Mouse (Mus musculus) neutrophil, adult 5-6 weeks (primary cell): ENCODE data around the gene Rad9b. TPM values are rescaled to one million over a fixed set of nuclear protein-coding genes. Genes with fewer than 3 reads are reported as not detected.

Source experiments
- ATAC-seq: fragments of 151-379, 151-347 bp; 2 replicates; pipeline ENCODE4 v1.8.0; 2017; ENCODE audit warnings: mild to moderate bottlenecking, moderate TSS enrichment; ENCODE audit not compliant: insufficient number of reproducible peaks, poor library complexity, low FRiP score, severe bottlenecking; ENCODE audit errors: extremely low read depth
- total RNA-seq: library from RNA; stranded (forward); fragments of 200-1000 nt; gene quantifications from 2 replicates; pipeline ENCODE4 v1.2.3, GENCODE M21; 2017

The Rad9b gene
- total RNA-seq, result 13.3 and 14.2 TPM in 2 replicates

DNA sequence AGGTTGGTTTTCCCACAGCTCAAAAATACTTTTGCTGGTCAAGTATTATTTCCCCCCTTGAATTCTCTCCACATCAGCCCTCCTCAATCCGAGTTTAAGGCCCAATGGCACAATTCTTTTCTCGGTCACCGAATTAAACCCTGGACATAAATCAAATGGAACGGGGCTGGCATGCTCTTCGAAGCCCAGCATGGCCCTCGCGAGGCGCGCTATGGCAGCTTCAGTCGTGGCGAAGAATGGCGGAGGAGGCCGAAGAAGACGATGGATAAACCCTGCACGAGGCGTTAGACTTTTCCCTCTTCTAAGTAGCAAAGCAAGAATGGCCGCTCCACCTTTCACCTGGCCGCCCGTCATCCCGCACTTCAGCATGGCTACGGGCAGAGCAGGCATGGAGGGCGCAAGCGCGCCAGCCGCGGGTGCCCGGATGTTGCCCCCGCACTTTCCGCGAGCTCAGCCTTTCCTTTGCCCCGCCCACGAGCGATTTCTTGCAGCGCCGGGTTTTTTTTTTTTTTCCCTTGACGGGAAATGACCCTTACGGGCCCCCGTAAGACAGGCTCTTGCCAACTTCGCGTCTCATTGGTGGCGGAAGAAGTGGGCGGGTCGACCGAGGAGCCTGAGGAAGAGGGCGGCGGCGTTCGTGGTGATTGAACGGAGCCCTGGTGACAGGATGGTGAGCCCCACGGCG lies at the start of gene Rad9b, which contains the start of gene Vps29:
Rad9b (minus strand) TSS at position 427 of the 685 bp plus-strand sequence.
Vps29 (plus strand) TSS at position 563 of the 685 bp plus-strand sequence.
- ATAC-seq, result peak; percentile 97

DNA sequence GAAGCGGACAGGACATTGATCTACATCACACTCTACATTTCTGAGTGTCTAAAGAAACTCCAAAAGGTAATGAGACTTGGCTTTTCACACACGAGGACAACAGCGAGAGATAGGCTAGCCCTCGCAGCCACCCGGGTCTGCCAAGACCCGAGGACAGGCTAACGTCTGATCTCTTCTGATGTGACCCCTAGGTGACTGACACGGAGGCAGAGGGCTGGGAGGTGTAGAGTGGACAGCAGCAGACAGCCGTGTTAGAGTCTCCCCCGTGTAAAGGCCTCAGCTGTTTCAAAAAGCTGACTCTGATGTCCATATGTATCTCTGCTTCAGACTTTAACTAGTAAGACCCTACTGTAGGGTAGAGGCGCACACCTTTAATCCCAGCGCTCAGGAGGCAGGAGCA lies 49.3 kb upstream of the Rad9b start:
- no peak for ATAC-seq

DNA sequence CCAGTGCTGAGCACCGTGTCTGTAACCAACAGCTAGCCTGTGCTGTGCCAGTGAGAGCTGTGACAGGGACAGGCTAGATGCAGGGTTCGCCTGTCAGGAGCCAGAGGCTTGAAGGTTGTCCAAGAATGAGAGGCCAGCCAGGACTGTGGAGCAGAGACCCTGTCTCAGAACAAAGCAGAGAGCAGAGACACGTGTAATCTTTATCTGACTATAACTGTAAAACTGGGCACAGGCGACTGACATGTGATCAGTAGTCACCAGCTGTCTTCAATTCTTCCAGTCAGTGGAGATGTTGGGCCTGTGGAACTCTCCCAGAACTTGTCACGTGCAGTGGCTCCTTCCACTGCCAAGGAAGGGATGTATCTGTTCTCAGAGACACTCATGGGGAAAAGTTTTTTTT lies 48.7 kb upstream of the Rad9b start:
- ATAC-seq, result no peak

DNA sequence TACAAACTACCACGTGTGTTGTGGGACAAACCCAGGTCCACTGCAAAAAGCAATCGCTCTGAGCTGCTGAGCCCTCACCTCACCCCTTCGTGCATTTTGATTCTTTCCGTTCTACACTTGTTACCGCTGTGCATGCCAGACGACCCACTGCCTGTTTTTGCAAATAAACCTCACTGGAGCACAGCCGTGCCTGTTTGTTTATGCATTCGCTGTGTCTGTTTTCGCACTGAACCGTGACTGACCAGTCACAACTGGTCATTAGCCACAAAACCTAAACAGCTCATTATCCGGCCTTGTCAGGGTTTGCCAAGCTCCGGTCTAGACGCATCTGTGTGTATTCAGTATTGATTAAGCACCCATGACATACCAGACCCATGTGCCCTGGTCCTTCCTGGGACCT lies 48.1 kb upstream of the Rad9b start:
- no peak for ATAC-seq

DNA sequence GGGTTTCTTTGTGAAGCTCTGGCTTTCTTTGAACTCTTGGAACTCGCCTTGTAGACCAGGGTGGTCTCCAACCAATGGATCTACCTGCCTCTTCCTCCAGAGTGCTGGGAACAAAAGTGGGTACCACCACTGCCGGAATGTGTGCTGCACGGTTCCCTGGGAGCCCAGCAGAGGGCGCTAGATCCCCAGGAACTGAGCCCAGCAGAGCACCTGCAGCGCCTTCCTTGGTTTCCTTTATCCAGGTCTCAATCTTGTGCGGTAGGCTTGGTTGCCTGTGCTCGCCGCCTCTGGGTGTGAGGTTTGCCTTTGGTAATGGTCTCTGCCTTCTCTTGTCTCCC lies 47.2 kb upstream of the Rad9b start:
- peak; percentile 37; the same call in 1 of the 2 replicates for ATAC-seq

DNA sequence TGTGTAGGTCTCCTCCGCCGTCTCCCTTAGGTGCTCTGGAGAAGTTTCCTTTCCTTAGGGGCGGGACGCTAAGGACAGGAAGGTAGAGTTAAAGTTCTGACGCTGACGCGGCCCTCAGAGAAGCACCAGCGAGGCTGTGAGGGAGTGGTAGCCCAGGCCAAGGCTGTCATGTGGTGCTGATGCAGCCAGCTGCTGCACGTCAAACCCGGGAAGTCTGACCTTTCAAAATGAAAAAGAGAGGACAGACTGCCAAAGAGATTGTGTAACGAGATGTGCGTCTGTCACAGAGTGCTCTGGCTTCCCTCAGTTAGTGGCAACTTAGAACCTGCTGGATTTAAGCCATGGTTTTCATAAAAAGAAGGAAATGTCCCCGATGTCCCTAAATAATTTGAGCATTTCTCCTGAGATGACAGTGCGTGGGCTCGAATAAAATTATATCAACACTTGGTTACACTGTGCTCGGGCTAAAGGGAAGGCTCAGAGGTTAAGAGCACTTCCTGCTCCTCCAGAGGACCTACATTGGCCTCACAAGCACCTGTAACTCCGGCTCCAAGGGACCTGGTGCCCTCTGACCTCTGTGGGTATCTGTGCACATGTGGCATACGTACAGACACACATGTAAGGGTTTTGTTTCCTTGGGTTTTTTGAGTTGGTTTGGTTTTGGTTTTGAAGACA lies 46.7 kb upstream of the Rad9b start:
- ATAC-seq, result no peak

DNA sequence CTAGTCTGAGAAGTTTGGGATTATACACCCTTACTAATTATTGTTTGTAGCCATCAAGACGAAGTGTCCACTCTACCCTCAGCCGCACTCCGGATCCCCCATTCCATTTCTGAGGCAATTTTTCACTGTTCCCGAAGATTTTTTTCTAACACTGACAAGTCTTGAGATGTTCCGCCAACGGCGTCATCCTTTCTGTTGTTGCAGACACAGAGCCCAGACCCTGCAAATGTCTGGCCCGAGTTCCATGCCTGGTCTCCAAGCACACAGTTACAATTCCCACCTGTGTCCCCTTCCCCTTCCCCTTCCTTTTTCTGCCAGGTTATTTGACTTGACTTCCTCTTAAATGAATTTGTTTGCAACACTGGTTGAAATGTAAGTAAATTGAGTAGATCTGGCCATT lies 45.8 kb upstream of the Rad9b start:
- no peak for ATAC-seq

DNA sequence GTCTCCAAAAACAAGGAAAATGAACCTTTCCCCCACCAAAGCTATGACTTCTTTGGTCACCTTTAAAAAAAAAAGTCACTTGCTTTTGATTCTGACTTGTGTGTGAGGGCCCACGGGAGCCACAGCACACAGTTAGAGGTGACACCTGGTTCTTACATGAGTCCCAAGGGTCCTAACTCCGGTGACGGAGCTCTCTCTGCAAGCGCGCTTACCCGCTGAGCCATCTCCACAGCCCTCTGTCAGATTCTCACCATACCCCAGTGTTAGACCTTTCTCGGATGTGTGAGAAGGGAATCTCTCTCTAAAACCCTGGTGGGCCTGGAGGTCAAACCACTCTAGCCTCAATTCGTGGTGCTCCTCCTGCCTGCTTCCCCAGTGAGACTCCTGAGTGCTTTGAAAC lies 43.5 kb upstream of the Rad9b start:
- ATAC-seq, result peak; percentile 28; the same call in 1 of the 2 replicates

DNA sequence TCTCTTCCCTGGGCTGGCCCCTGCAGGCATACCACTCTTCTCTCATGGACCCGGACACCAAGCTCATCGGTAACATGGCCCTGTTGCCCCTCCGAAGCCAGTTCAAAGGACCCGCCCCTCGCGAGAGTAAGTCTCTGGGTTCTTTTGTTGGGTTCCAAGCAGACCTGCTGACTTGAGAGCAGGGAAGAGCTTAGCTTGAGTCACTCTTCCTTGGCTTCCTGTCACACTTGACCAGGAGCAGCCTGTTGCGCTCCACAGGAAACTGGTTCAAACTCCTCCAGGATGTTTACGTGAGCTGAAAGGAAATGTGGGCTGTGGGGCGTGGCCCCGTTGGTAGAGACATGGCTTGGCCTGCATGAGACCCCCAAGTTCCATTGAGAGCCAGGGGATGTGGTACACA lies 42.8 kb upstream of the Rad9b start:
- ATAC-seq, result no peak

DNA sequence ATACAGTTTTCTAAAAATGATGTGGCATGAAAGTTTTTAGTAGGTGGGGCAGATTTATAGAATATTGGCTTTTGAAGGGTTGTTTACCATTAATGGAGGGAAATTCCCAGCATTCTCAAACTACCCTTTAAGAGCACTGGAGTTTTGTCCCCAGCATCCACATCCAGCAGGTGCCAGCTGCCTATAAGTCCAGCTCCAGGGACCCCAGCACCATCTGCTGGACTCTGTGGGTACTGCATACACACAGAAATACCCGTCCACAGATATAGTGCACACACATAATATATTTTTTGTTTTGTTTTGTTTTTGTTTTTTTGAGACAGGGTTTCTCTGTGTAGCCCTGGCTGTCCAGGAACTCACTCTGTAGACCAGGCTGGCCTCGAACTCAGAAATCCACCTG lies 39.9 kb upstream of the Rad9b start:
- ATAC-seq, result peak; percentile 62; the same call in 1 of the 2 replicates

DNA sequence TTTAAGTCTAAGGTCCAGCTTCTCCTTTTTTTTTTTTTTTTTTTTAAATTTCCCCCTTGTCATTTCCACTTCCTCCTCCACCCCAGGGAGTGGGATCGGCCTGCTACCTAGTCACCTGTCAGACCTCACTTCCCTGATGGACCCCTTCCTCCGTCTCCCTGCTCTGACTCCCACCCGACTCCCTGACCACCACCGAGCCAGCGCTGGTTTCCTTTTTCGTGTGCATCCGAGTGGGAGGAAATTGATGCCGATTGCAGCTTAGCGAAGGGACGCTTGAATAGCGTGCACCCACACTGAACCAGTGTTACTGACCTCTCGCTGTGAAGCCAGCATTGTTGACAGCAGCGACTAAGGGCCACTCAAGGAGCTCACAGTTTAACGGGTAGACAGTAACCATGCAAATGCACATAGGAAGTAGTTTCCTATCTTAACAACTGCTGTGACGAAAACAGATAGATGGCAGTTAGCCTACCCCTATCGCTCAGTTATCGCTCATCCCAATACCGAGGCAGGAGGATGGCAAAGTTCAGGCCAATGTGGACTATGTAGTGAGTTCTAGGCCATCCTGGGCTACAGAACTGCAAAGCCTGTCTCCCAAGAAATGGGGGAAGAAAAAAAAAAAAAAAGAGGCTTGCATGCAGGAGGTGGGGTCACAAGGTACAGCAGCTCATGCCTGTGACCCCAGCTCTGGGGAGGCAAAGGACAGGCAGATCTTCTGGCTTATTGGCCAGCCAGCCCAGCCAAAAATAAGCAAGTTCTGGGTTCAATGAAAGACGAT lies 38.4 kb upstream of the Rad9b start:
- peak; percentile 33; the same call in 1 of the 2 replicates for ATAC-seq

DNA sequence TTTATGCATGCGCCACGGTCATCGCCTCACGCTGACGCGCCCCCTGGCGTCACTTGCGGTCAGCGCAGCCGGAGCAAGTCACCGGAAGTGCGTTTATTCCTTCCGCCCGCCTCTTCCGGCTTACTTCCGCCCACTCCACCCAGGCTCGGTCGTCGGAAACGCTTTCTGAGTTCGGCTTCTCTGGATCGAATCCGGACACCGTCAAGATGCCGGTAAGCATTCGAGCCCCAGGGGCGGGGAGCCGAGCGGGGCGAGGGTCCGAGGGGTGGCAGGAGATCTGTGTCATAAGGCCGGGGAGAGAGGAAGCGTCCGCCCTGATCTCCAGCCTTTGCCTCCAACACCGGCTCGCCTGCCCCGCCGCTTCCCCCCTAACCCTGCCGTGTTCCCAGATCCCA lies 37.8 kb upstream of the Rad9b start, which contains the start of gene Arpc3:
Arpc3 (plus strand) TSS at position 93 of the 395 bp plus-strand sequence.
- peak; percentile 95 for ATAC-seq

DNA sequence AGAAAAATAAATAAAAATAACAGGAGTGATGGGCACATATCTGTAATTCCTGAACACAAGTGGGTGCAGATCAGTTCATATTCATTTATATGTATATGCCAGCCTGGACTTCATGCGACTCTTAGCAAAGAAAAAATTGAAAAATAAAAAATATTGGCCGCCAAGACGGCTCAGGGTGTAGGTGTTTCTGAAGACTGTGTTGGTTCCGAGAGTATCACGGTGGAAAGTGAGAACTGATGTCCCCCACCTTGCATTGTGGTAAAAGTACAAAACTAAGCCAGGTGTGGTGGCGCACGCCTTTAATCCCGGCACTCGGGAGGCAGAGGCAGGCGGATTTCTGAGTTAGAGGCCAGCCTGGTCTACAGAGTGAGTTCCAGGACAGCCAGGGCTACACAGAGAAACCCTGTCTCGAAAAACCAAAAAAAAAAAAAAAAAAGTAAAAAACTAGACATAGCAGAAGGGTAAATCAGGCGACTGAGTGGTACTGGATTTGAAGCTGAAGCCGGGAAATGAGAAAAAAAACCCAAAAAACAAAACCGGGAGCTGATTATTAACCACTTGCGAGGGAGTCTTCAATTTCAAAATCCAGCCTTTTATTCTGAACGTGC lies 37.2 kb upstream of the Rad9b start:
- no peak for ATAC-seq

DNA sequence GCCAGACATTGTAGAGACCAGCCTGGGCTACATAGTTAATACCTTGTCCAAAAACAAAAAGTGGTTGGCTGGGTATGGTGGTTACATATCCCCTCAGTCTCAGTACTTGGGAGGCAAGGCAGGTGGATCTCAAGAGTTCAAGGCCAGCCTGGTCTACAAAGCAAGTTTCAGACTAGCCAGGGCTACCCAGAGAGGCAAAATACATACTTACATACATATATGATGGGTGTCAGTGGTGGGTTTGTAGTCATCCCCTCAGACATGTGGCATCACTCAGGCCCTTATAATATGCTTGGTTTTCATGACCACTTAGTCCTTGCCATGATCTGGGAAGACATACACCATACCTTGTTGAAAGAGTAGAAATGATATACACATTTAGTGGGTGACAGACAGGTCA lies 36.6 kb upstream of the Rad9b start:
- ATAC-seq, result no peak

DNA sequence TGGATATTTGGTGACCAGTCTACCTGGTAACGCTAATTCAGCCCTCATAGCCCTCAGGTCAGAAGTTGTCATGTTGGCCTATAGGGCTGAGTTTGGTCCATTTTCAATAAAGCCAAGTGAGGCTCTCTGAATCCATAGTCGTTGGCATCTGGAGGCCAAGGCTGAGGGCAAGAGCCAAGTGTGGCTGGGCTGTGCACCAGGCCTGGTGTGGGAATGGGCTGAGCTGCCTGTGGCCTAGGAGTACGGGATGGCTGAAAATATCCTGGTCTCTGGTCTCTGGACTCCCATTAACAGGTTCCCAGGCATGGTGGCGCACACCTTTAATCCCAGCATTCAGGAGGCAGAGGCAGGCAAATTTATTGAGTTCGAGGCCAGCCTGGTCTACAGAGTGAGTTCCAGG lies 36.0 kb upstream of the Rad9b start:
- ATAC-seq, result no peak

DNA sequence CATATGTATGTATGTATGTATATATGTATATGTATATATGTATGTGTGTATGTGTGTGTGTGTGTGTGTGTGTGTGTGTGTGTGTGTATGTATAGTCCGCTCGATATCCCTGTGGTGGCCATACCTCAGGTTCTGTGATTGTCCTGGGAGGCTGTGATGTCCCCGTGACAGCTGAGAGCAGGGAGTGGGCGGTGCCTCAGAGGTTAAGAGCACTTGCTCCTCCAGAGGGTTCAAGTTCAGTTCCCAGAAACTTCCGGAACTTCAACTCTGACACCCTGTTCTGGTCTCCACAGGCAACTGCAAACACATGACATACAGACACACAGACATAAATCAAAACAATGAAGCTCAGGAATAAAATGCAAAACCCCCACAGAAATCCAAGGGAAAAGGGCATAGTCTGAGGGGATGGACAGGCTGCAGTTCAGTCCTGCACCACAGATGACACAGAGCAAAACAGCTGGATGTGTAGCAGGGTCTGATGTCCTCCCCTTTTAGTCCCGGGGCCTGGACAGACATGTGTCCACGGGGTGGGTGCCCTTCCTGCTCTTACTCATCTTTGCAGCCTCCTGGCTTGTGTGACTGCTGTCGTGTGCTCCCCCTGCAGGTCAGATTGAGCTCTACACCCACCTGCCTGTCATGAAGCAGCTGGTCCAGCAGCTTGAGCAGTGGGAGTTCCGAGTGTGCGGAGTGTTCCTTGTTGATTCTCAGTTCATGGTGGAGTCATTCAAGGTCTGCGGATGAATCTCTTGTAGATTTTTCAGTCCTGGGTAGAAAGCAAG lies 25.5 kb upstream of the Rad9b start:
- peak; percentile 94 for ATAC-seq

DNA sequence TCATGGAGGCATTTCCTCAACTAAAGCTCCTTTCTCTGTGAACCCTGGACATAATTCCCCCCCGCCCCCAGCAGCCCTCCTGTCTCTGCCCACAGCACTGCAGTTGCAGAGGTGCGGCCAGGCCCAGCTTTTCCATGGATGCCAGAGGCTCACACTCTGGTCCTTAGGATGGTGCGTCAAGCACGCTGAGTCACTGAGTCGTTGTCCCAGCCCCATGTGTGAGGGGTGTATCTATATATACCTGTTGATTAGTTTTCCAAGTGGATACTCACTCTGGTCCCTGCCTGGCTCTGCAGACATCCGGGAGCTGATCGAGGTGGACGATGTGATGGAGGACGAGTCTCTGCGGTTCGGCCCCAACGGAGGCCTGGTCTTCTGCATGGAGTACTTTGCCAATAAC lies 24.1 kb upstream of the Rad9b start:
- ATAC-seq, result no peak

DNA sequence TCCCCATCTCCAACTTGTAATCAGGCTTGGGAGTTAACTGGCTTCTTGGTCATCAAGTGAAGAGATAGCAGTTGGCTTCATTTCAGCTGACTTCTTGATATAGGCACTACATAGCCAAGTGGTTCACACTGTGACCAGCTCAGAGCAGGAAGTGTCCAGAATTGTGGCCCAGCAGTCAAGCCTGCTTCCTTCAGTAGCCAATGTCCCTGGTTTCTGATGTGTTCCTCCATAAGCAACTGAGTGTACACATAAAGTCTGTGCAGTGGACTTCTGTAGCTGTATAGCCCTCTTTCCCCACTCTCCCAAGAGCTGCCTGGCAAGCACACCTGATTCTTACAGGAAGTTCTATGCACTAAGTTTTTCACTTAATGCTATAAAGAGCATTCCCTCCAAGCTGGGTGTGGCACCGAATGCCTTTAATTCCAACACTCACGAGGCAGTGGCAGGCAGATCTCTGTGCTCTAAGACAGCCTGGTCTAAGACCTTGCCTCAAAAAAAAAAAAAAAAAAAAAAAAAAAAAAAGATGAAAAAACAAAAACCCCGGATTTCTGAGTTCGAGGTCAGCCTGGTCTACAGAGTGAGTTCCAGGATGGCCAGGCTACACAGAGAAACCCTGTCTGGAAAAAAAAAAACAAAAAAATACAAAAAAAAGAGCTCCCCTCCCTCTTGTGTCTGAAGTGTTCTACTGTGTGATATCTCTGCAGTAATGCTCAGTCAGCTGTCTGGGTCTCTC lies 23.2 kb upstream of the Rad9b start:
- ATAC-seq, result no peak
